Mouse (Mus musculus) CH12.LX (cell line): ENCODE measurements around the gene Vegfb. TPM values are rescaled to one million over a fixed set of nuclear protein-coding genes. Genes with fewer than 3 reads are reported as not detected.

Experiments used
- DNase-seq: peaks from one replicate; pipeline ENCODE4 v3.0.0-alpha.2; 2013; ENCODE audit errors: extremely low read depth
- H3K27ac ChIP-seq: 2 replicates; pipeline ENCODE4 v1.5.1; 2012; ENCODE audit warnings: low read depth, mild to moderate bottlenecking, control low read depth, moderate library complexity; ENCODE audit not compliant: insufficient read depth
- H3K27me3 ChIP-seq: replicated peaks from 2 replicates; pipeline ENCODE3; 2012; ENCODE audit warnings: inconsistent platforms
- H3K36me3 ChIP-seq, 2 experiments: replicated peaks in 1 of 2; 2 replicates each; pipeline versions ENCODE3 to v1.6.1; 2012; ENCODE audit warnings: inconsistent platforms in 1 of 2, low read length in 1 of 2, mild to moderate bottlenecking in 1 of 2, mixed read lengths in 1 of 2, moderate library complexity in 1 of 2; ENCODE audit not compliant: control insufficient read depth in 1 of 2, insufficient read depth in 1 of 2
- H3K4me1 ChIP-seq, 2 experiments: 2 replicates each; pipeline ENCODE4 v1.6.1; 2012; ENCODE audit warnings: inconsistent platforms in 1 of 2, moderate library complexity in 1 of 2; ENCODE audit not compliant: insufficient read depth in 2 of 2, control insufficient read depth in 1 of 2
- H3K4me2 ChIP-seq: 2 replicates; pipeline ENCODE4 v1.6.1; 2012; ENCODE audit warnings: low read depth, mild to moderate bottlenecking, control low read depth; ENCODE audit not compliant: poor library complexity, insufficient read depth, severe bottlenecking
- H3K4me3 ChIP-seq, 3 experiments: fragments of 150-350 bp in 1 of 3; sonication (generic) in 1 of 3; replicated peaks in 1 of 3; 2 replicates each; pipeline versions ENCODE3 to v1.5.1; 2011 to 2012; ENCODE audit warnings: low read depth in 2 of 3, low read length in 2 of 3, mild to moderate bottlenecking in 2 of 3, moderate library complexity in 2 of 3, control low read depth in 1 of 3, improper control_type of control experiment in 1 of 3, inconsistent platforms in 1 of 3, mixed read lengths in 1 of 3; ENCODE audit not compliant: poor library complexity in 1 of 3
- H3K79me2 ChIP-seq: replicated peaks from 2 replicates; pipeline ENCODE4 v1.6.1; 2012; ENCODE audit warnings: mild to moderate bottlenecking, moderate library complexity; ENCODE audit not compliant: control insufficient read depth, poor library complexity, insufficient read depth, severe bottlenecking; ENCODE audit errors: extremely low read depth
- H3K9ac ChIP-seq: 2 replicates; pipeline ENCODE4 v1.6.1; 2012; ENCODE audit warnings: low read depth, mild to moderate bottlenecking, control low read depth, moderate library complexity; ENCODE audit not compliant: insufficient read depth
- H3K9me3 ChIP-seq: replicated peaks from 2 replicates; pipeline ENCODE3; 2012; ENCODE audit warnings: low read length, inconsistent platforms, mixed read lengths
- BHLHE40 ChIP-seq: IDR thresholded peaks from 2 replicates; pipeline ENCODE4 v1.6.1; 2011; ENCODE audit warnings: mild to moderate bottlenecking, low read depth, low read length, improper control_type of control experiment
- CHD1 ChIP-seq: IDR thresholded peaks from 2 replicates; pipeline ENCODE4 v1.6.1; 2012; ENCODE audit warnings: low read depth, low read length, improper control_type of control experiment, inconsistent platforms
- CHD2 ChIP-seq: IDR thresholded peaks from 2 replicates; pipeline ENCODE4 v1.6.1; 2011; ENCODE audit warnings: low read length, improper control_type of control experiment
- CTCF ChIP-seq, 2 experiments: IDR thresholded peaks in 1 of 2; conservative IDR thresholded peaks in 1 of 2; 2 replicates each; pipeline ENCODE4 v1.5.1; 2011 to 2012; ENCODE audit warnings: low read depth in 2 of 2, low read length in 2 of 2, improper control_type of control experiment in 1 of 2, inconsistent platforms in 1 of 2, mild to moderate bottlenecking in 1 of 2, moderate library complexity in 1 of 2
- E2F4 ChIP-seq: IDR thresholded peaks from 2 replicates; pipeline ENCODE4 v1.6.1; 2011; ENCODE audit warnings: low read depth, low read length, improper control_type of control experiment; ENCODE audit not compliant: insufficient replicate concordance
- ELF1 ChIP-seq: IDR thresholded peaks from 2 replicates; pipeline ENCODE4 v1.6.1; 2014; ENCODE audit warnings: low read depth, mild to moderate bottlenecking, inconsistent platforms, low read length, improper control_type of control experiment
- EP300 ChIP-seq: IDR thresholded peaks from 2 replicates; pipeline ENCODE4 v1.6.1; 2011; ENCODE audit warnings: low read length, improper control_type of control experiment
- ETS1 ChIP-seq: conservative IDR thresholded peaks from 2 replicates; pipeline ENCODE4 v1.6.1; 2012; ENCODE audit warnings: low read depth, mild to moderate bottlenecking, inconsistent platforms, low read length, improper control_type of control experiment, moderate library complexity
- GABPA ChIP-seq: IDR thresholded peaks from 2 replicates; pipeline ENCODE4 v1.6.1; 2012; ENCODE audit warnings: low read depth, low read length, improper control_type of control experiment, inconsistent platforms; ENCODE audit not compliant: insufficient replicate concordance
- HCFC1 ChIP-seq: IDR thresholded peaks from 2 replicates; pipeline ENCODE4 v1.6.1; 2012; ENCODE audit warnings: low read depth, mild to moderate bottlenecking, inconsistent platforms, low read length, improper control_type of control experiment
- IRF4 ChIP-seq: IDR thresholded peaks from 2 replicates; pipeline ENCODE4 v1.6.1; 2014; ENCODE audit warnings: low read depth, mild to moderate bottlenecking, inconsistent platforms, low read length, improper control_type of control experiment
- JUN ChIP-seq: IDR thresholded peaks from 2 replicates; pipeline ENCODE4 v1.6.1; 2011; ENCODE audit warnings: low read depth, mild to moderate bottlenecking, low read length, improper control_type of control experiment, moderate library complexity; ENCODE audit not compliant: insufficient read depth
- JUND ChIP-seq: conservative IDR thresholded peaks from 2 replicates; pipeline ENCODE4 v1.6.1; 2011; ENCODE audit warnings: low read depth, low read length, improper control_type of control experiment
- KAT2A ChIP-seq: IDR thresholded peaks from 2 replicates; pipeline ENCODE4 v1.6.1; 2012; ENCODE audit warnings: low read length, improper control_type of control experiment, inconsistent platforms; ENCODE audit not compliant: insufficient replicate concordance
- MAFK ChIP-seq: IDR thresholded peaks from 2 replicates; pipeline ENCODE4 v1.6.1; 2011; ENCODE audit warnings: low read length, improper control_type of control experiment; ENCODE audit not compliant: insufficient replicate concordance
- MAX ChIP-seq: IDR thresholded peaks from 2 replicates; pipeline ENCODE4 v1.6.1; 2011; ENCODE audit warnings: low read length, improper control_type of control experiment
- MAZ ChIP-seq: IDR thresholded peaks from 2 replicates; pipeline ENCODE4 v1.6.1; 2012; ENCODE audit warnings: low read depth, mild to moderate bottlenecking, inconsistent platforms, low read length, improper control_type of control experiment, moderate library complexity
- MEF2A ChIP-seq: IDR thresholded peaks from 2 replicates; pipeline ENCODE4 v1.6.1; 2014; ENCODE audit warnings: low read depth, mild to moderate bottlenecking, inconsistent platforms, low read length, improper control_type of control experiment, borderline replicate concordance
- MXI1 ChIP-seq: IDR thresholded peaks from 2 replicates; pipeline ENCODE4 v1.6.1; 2011; ENCODE audit warnings: mild to moderate bottlenecking, low read depth, low read length, improper control_type of control experiment
- MYC ChIP-seq: IDR thresholded peaks from 2 replicates; pipeline ENCODE4 v1.6.1; 2011; ENCODE audit warnings: low read depth, mild to moderate bottlenecking, improper control_type of control experiment, low read length
- NELFE ChIP-seq: IDR thresholded peaks from 2 replicates; pipeline ENCODE4 v1.6.1; 2011; ENCODE audit warnings: low read depth, low read length, improper control_type of control experiment
- NRF1 ChIP-seq: IDR thresholded peaks from 2 replicates; pipeline ENCODE4 v1.6.1; 2014; ENCODE audit warnings: low read depth, mild to moderate bottlenecking, inconsistent platforms, low read length, improper control_type of control experiment, moderate library complexity
- PAX5 ChIP-seq: IDR thresholded peaks from 2 replicates; pipeline ENCODE4 v1.6.1; 2012; ENCODE audit warnings: low read length, inconsistent platforms, mixed read lengths
- POLR2A ChIP-seq: IDR thresholded peaks from 2 replicates; pipeline ENCODE4 v1.6.1; 2011; ENCODE audit warnings: low read depth, mild to moderate bottlenecking, improper control_type of control experiment, low read length
- RAD21 ChIP-seq: IDR thresholded peaks from 2 replicates; pipeline ENCODE4 v1.6.1; 2011; ENCODE audit warnings: low read depth, mild to moderate bottlenecking, low read length, improper control_type of control experiment, moderate library complexity
- RCOR1 ChIP-seq: conservative IDR thresholded peaks from 2 replicates; pipeline ENCODE4 v1.6.1; 2012; ENCODE audit warnings: low read depth, mild to moderate bottlenecking, inconsistent platforms, low read length, improper control_type of control experiment
- SIN3A ChIP-seq: IDR thresholded peaks from 2 replicates; pipeline ENCODE4 v1.6.1; 2012; ENCODE audit warnings: low read length, improper control_type of control experiment, inconsistent platforms
- SMC3 ChIP-seq: IDR thresholded peaks from 2 replicates; pipeline ENCODE4 v1.6.1; 2011; ENCODE audit warnings: low read depth, low read length, improper control_type of control experiment
- TBP ChIP-seq: conservative IDR thresholded peaks from 2 replicates; pipeline ENCODE4 v1.6.1; 2011; ENCODE audit warnings: low read depth, low read length, improper control_type of control experiment
- TCF12 ChIP-seq: IDR thresholded peaks from 2 replicates; pipeline ENCODE4 v1.6.1; 2014; ENCODE audit warnings: low read depth, mild to moderate bottlenecking, inconsistent platforms, low read length, improper control_type of control experiment
- UBTF ChIP-seq: IDR thresholded peaks from 2 replicates; pipeline ENCODE4 v1.6.1; 2012; ENCODE audit warnings: low read depth, mild to moderate bottlenecking, inconsistent platforms, low read length, improper control_type of control experiment, moderate library complexity
- USF1 ChIP-seq: IDR thresholded peaks from 2 replicates; pipeline ENCODE4 v1.6.1; 2014; ENCODE audit warnings: low read depth, mild to moderate bottlenecking, inconsistent platforms, low read length, improper control_type of control experiment
- USF2 ChIP-seq: conservative IDR thresholded peaks from 2 replicates; pipeline ENCODE4 v1.6.1; 2011; ENCODE audit warnings: low read depth, low read length, improper control_type of control experiment
- ZC3H11A ChIP-seq: IDR thresholded peaks from 2 replicates; pipeline ENCODE4 v1.6.1; 2012; ENCODE audit warnings: low read depth, mild to moderate bottlenecking, inconsistent platforms, low read length, improper control_type of control experiment
- ZKSCAN1 ChIP-seq: IDR thresholded peaks from 2 replicates; pipeline ENCODE4 v1.6.1; 2012; ENCODE audit warnings: low read depth, inconsistent platforms, low read length, improper control_type of control experiment, borderline replicate concordance
- ZMIZ1 ChIP-seq: IDR thresholded peaks from 2 replicates; pipeline ENCODE4 v1.6.1; 2012; ENCODE audit warnings: low read depth, mild to moderate bottlenecking, inconsistent platforms, low read length, improper control_type of control experiment
- ZNF384 ChIP-seq: IDR thresholded peaks from 2 replicates; pipeline ENCODE4 v1.6.1; 2012; ENCODE audit warnings: low read depth, low read length, improper control_type of control experiment, inconsistent platforms
- dilution Hi-C: fragments of 300-500 bp; cut with MboI; formaldehyde crosslinking; loops from 2 replicates; pipeline ENCODE4 v1.14.3; 2020; ENCODE audit warnings: low sequenced_read_pairs; ENCODE audit not compliant: extremely low pct_unique_long_range_greater_than_20kb, extremely low pct_ligation_motif_present
- in situ Hi-C: fragments of 300-500 bp; cut with MboI; formaldehyde crosslinking; loops from 3 replicates; pipeline ENCODE4 v1.14.3; 2019; ENCODE audit warnings: low sequenced_read_pairs, low pct_ligation_motif_present, low pct_unique_long_range_greater_than_20kb, mixed read lengths
- polyA plus RNA-seq: library from polyadenylated mRNA; unstranded; fragments of >175 nt; gene quantifications from 2 replicates; pipeline ENCODE4 v1.2.1, GENCODE M21; 2012; ENCODE audit warnings: low read depth; ENCODE audit not compliant: insufficient read length
- total RNA-seq, 2 experiments: library from RNA; depleted of rRNA; stranded (reverse); fragments of 300-350 nt in 1 of 2; fragments of >200 nt in 1 of 2; gene quantifications; 2 replicates each; pipeline ENCODE4 v1.2.3; 2012 to 2014

Vegfb gene
- total and polyA plus RNA-seq, 3 experiments = 3.2 to 35.1 (median 13.2) TPM

- Histone ChIP-seq H3K27me3 (no peaks in the 10 kb centered on the region), H3K9ac (peak overlapping the region; percentile 65), H3K27ac (peak overlapping the region; percentile 86), H3K9me3 (no peaks in the 10 kb centered on the region), H3K4me2 (peak overlapping the region; percentile 82), H3K79me2 (peaks cover 3% of the 10 kb centered on the region; the same call in 1 of the 2 replicates), H3K4me3 (peak overlapping the region; percentile 69 to 84 (median 76)), H3K36me3 (peaks cover 43 to 69% of the 10 kb centered on the region in 2 experiments), H3K4me1 (peaks cover 13 to 27% of the 10 kb centered on the region in 2 experiments)
- in situ Hi-C loops = no loop called here
- peak; percentile 93 for DNase-seq
- dilution Hi-C loops = no loop called here
- TF ChIP-seq NELFE (0 out of 2 replicates have a peak, but pooled peaks have one; percentile 43), PAX5 (no peak), MAZ (peak; percentile 85), SMC3 (no peak), BHLHE40 (peak; percentile 57; the same call in 1 of the 2 replicates), POLR2A (peak; percentile 70), IRF4 (peak; percentile 88), ZMIZ1 (peak; percentile 76), EP300 (peak; percentile 83), GABPA (no peak), ETS1 (peak; percentile 81), JUND (no peak), MEF2A (peak; percentile 68), UBTF (0 out of 2 replicates have a peak, but pooled peaks have one; percentile 49), TBP (0 out of 2 replicates have a peak, but pooled peaks have one; percentile 32), CHD1 (peak; percentile 67; the same call in 1 of the 2 replicates), KAT2A (0 out of 2 replicates have a peak, but pooled peaks have one; percentile 40), USF2 (no peak), ZC3H11A (no peak), HCFC1 (peak; percentile 70), RAD21 (no peak), E2F4 (no peak), TCF12 (peak; percentile 87; the same call in 1 of the 2 replicates), MYC (peak; percentile 68; the same call in 1 of the 2 replicates), MXI1 (peak; percentile 79), CHD2 (peak; percentile 91), SIN3A (peak; percentile 95; the same call in 1 of the 2 replicates), ZKSCAN1 (no peak), ZNF384 (no peak), NRF1 (no peak), CTCF (conservative IDR thresholded peaks at IDR 0.05 in 1 of 2, IDR thresholded peaks at IDR 0.05 in 1 of 2; ENCODE audit: low read depth in 2 of 2, low read length in 2 of 2) (no peak), RCOR1 (no peak; the same call in 1 of the 2 replicates), USF1 (no peak), MAX (peak; percentile 47; the same call in 1 of the 2 replicates), MAFK (0 out of 2 replicates have a peak, but pooled peaks have one; percentile 23), ELF1 (peak; percentile 85), JUN (peak; percentile 39; the same call in 1 of the 2 replicates)
Measured at GRCm38 (mm10) chr19:7017541-7018457, 30.3 kb upstream of the Vegfb start.
